Mouse (Mus musculus) kidney, embryonic 14.5 days (tissue): ENCODE results near the gene Pde9a. TPM values are rescaled to one million over a fixed set of nuclear protein-coding genes. Genes with fewer than 3 reads are reported as not detected.

Experiments used
- ATAC-seq: fragments of 200-750 bp; cut with Nextera tagmentation; 2 replicates; pipeline ENCODE4 v1.8.0; 2017; ENCODE audit warnings: moderate number of reproducible peaks, mild to moderate bottlenecking, moderate TSS enrichment, moderate library complexity; ENCODE audit not compliant: low FRiP score, low TSS enrichment
- H3K27ac ChIP-seq: fragments of 300-500 bp; sonication (generic); 2 replicates; pipeline ENCODE4 v1.5.1; 2014; ENCODE audit warnings: low read depth, mild to moderate bottlenecking, low read length, moderate library complexity, mixed read lengths
- H3K27me3 ChIP-seq: fragments of 300-500 bp; sonication (generic); 2 replicates; pipeline ENCODE4 v1.6.1; 2014; ENCODE audit warnings: mild to moderate bottlenecking, low read length; ENCODE audit not compliant: control insufficient read depth, insufficient read depth
- H3K36me3 ChIP-seq: fragments of 300-500 bp; sonication (generic); 2 replicates; pipeline ENCODE4 v1.6.1; 2014; ENCODE audit warnings: low read length, mixed read lengths; ENCODE audit not compliant: control insufficient read depth, insufficient read depth
- H3K4me1 ChIP-seq: fragments of 300-500 bp; sonication (generic); 2 replicates; pipeline ENCODE4 v1.6.1; 2014; ENCODE audit warnings: low read length, mixed read lengths; ENCODE audit not compliant: control insufficient read depth, insufficient read depth
- H3K4me2 ChIP-seq: fragments of 300-500 bp; sonication (generic); replicated peaks from 2 replicates; pipeline ENCODE4 v1.6.1; 2014; ENCODE audit warnings: low read depth, mild to moderate bottlenecking, low read length
- H3K4me3 ChIP-seq: fragments of 300-500 bp; sonication (generic); 2 replicates; pipeline ENCODE4 v1.5.1; 2014; ENCODE audit warnings: mild to moderate bottlenecking, low read length
- H3K9ac ChIP-seq: fragments of 300-500 bp; sonication (generic); 2 replicates; pipeline ENCODE4 v1.6.1; 2014; ENCODE audit warnings: low read depth, mild to moderate bottlenecking, low read length, moderate library complexity
- H3K9me3 ChIP-seq: fragments of 300-500 bp; sonication (generic); 2 replicates; pipeline ENCODE4 v1.6.1; 2016; ENCODE audit warnings: low read length; ENCODE audit not compliant: control insufficient read depth
- WGBS: fragments of 180-500 bp; shearing (Covaris S2); extraction: QIAGEN DNeasy Blood & Tissue Kit; methylation state at CpG from one replicate; pipeline ENCODE4 v1.1.7; 2014; 5-methylcytosine and 5-hydroxymethylcytosine counted together
- polyA plus RNA-seq: library from polyadenylated mRNA; unstranded; fragments of >200 nt; fragmentation: Nextera tagmentation; extraction: Ambion mirVana; gene quantifications from 2 replicates; pipeline ENCODE4 v1.2.1, GENCODE M21; 2014

Gene Pde9a
- polyA plus RNA-seq, 1 experiment from 2014 or later = 37.6 TPM

DNA sequence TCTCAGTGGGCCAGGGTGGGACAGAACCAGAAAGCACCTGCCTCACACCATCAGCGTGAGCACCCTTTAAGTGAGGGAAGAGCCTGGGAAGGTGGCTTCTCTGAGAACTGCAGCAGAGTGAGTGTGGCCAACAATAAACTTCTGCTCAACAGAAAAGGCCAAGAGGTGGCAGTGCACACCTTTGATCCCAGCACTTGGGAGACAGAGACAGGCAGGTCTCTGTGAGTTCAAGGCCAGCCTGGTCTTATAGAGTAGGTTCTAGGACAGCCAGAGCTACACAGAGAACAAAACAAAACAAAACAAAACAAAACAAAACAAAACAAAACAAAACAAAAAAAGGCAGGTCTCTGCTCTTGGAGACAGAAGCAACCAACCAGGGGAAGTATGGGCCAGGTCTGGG is 36.4 kb downstream of the Pde9a start:
- Histone ChIP-seq H3K27ac (no peak overlapping the region), H3K9me3 (no peaks in the 10 kb centered on the region), H3K36me3 (peaks cover 2% of the 10 kb centered on the region; the same call in 1 of the 2 replicates), H3K9ac (no peak overlapping the region), H3K4me3 (no peak overlapping the region), H3K27me3 (no peaks in the 10 kb centered on the region), H3K4me1 (peaks cover 5% of the 10 kb centered on the region; the same call in 1 of the 2 replicates), H3K4me2 (no peak overlapping the region)
- no peak for ATAC-seq
- 100% methylated on average over 1 of the region's 1 CpGs for WGBS

DNA sequence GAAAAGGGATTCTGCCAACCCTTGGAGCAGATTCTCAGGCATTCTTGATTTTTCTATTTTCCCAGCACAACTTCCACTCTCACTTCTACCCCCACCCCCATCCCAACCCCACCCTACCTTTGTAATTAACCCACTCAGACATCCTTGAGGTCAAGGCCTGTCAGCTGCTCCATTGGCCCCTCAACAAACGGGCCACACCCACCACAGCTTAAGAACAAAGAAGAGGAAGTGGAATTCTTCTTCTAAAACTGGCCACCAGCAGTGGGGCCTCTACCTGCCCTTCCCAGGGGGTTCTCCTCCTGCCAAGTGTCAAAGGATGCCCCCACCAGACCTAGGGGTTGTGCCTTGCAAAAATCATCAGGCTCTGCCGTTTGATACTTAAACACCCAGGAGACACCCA is 37.0 kb downstream of the Pde9a start:
- no peak overlapping the region for H3K4me2 ChIP-seq
- no peaks in the 10 kb centered on the region for H3K9me3 ChIP-seq
- ATAC-seq = no peak
- 19% methylated on average over 2 of the region's 2 CpGs for WGBS
- H3K4me1 ChIP-seq = peaks cover 8% of the 10 kb centered on the region; the same call in 1 of the 2 replicates
- H3K9ac ChIP-seq = no peak overlapping the region
- no peaks in the 10 kb centered on the region for H3K27me3 ChIP-seq
- H3K27ac ChIP-seq = no peak overlapping the region
- H3K4me3 ChIP-seq = no peak overlapping the region
- no peaks in the 10 kb centered on the region for H3K36me3 ChIP-seq

DNA sequence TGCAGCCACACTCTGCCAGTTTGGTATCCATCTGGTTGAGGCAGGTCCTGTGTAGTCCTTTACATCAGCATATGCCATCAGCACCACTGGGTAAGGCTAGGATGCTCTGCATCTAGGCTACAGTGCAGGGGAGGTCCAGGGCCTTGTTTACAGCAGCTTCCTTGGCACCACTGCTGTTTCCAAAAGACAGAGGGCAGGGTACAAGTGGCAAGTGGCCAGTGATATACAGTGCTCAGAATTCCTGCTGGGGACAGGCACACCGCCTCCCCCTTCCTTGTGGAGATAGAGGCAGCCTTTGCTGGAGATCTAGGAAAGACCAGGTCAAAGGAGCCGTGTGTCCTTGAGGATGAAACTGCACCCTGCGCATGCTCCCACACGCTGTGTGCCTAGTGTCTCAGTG is 38.3 kb downstream of the Pde9a start:
- Histone ChIP-seq H3K4me2 (no peak overlapping the region), H3K27ac (no peak overlapping the region), H3K36me3 (peaks cover 1% of the 10 kb centered on the region; the same call in 1 of the 2 replicates), H3K27me3 (no peaks in the 10 kb centered on the region), H3K9me3 (peaks cover 3% of the 10 kb centered on the region; the same call in 1 of the 2 replicates), H3K9ac (no peak overlapping the region), H3K4me1 (peaks cover 11% of the 10 kb centered on the region; the same call in 1 of the 2 replicates), H3K4me3 (no peak overlapping the region)
- no peak for ATAC-seq
- WGBS = 74% methylated on average over 4 of the region's 4 CpGs

DNA sequence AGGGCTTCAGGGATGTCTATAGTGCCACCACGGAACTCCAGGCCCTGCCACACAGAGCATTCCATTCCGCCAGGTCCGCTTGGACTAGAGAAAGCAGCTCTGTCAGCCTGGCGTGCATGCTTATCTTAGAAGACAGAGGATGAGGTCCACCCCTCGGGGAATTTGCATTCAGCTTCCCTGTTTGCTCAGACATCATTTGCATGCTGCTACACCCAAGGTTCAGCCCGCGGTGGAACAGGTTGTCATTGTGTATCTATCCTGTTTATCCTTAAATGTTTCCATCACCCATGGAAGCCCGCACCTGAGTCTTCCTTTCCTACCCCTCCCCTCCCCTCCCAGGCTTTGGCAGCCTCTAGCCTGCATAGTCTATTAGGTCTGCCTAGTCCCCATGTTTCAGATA is 38.8 kb downstream of the Pde9a start:
- no peak overlapping the region for H3K27ac ChIP-seq
- H3K27me3 ChIP-seq = no peaks in the 10 kb centered on the region
- no peak overlapping the region for H3K4me2 ChIP-seq
- H3K9me3 ChIP-seq = peaks cover 6% of the 10 kb centered on the region; the same call in 1 of the 2 replicates
- H3K4me3 ChIP-seq = no peak overlapping the region
- peaks cover 4% of the 10 kb centered on the region; the same call in 1 of the 2 replicates for H3K36me3 ChIP-seq
- no peak for ATAC-seq
- peaks cover 11% of the 10 kb centered on the region; the same call in 1 of the 2 replicates for H3K4me1 ChIP-seq
- WGBS = 58% methylated on average over 8 of the region's 8 CpGs
- H3K9ac ChIP-seq = no peak overlapping the region

DNA sequence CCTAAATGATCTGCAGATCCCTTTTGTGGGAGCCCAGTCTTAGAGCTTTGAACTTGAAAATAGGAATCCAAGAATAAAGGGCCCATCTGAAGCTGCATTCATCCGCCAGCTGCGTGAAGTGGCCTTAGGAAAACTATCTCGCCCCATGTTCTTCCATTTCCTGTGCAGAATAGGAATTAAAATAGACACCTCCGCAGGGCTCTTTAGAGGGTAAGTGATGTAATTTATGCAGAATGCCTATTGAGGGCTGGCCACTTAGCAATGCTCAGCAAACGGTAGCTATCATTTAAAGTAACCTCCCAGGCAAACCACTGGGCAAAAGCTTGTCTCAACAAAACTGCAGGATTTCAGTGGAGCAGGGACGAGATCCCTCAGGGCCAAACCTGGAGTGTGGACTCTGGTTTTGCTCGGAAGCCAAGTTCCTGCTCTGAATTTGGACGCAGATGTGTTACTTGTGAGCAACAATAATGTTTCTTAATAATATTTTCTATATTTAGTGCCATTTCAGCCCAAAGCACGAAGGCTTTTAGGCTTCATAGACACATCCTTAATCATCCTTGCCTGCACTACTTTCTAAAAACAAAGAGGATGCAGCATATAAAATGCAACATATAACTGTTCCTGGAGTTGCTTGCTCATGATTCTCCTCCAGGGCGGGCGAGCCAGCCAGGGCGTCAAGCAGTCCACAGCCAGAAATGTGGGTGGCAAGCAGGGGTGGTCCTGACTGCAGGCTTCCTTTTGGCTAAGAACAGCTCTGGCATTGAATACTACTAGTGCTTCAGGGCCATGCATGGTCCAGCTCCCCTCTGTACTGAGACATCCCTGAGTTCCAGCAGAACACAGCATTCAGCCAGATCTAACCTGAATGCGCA is 40.1 kb downstream of the Pde9a start:
- H3K9ac ChIP-seq = no peak overlapping the region
- peaks cover 6% of the 10 kb centered on the region; the same call in 1 of the 2 replicates for H3K9me3 ChIP-seq
- 73% methylated on average over 13 of the region's 13 CpGs for WGBS
- H3K36me3 ChIP-seq = peaks cover 4% of the 10 kb centered on the region; the same call in 1 of the 2 replicates
- H3K27me3 ChIP-seq = no peaks in the 10 kb centered on the region
- H3K27ac ChIP-seq = no peak overlapping the region
- H3K4me1 ChIP-seq = peaks cover 6% of the 10 kb centered on the region; the same call in 1 of the 2 replicates
- no peak overlapping the region for H3K4me2 ChIP-seq
- ATAC-seq = no peak
- H3K4me3 ChIP-seq = no peak overlapping the region

DNA sequence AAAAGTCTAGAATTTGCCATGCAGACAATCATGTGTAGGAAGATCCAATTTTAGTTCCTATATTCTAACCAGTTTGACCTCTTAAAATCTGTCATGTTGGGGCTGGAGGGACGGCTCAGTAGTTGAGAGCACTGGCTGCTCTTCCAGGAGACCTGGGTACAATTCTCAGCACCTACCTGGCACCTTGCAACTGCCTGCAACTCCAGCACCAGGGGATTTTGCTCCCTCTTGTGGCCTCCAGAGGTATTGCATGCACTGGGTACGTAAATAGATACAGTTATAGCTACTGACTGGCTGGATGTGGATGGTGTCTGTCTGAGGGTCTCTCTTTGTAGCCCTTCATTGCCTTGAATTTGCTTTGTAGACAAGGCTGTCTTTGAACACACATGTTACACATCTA is 43.4 kb downstream of the Pde9a start:
- WGBS = 92% methylated on average over 2 of the region's 2 CpGs
- Histone ChIP-seq H3K9ac (no peak overlapping the region), H3K27me3 (no peaks in the 10 kb centered on the region), H3K9me3 (peaks cover 6% of the 10 kb centered on the region; the same call in 1 of the 2 replicates), H3K4me1 (peaks cover 32% of the 10 kb centered on the region), H3K4me2 (no peak overlapping the region), H3K4me3 (no peak overlapping the region), H3K27ac (no peak overlapping the region), H3K36me3 (peaks cover 4% of the 10 kb centered on the region; the same call in 1 of the 2 replicates)
- no peak for ATAC-seq

DNA sequence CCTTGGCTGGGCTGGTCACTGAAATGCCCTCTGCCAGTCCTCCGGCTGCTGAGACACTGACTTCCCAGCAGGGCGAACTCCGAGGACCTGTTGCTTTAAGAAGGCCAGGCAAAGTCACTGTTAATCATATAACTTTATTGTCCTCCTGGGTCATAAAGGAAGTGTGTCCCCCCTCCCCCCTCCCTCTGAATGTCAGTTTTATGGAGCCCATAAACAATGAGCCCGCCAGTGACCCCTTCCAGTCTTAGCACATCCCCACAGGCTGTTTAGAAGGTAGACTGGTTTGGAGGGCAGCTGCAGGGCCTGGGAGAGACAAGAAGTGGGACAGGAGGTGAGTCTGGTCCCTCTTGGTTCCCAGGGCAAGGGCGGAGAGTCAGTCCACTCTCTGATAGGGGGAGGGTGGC is 46.9 kb downstream of the Pde9a start:
- 2% methylated on average over 5 of the region's 5 CpGs for WGBS
- Histone ChIP-seq H3K9ac (0 out of 2 replicates have a peak overlapping the region, but pooled peaks have one; percentile 7), H3K27ac (peak overlapping the region; percentile 82)

DNA sequence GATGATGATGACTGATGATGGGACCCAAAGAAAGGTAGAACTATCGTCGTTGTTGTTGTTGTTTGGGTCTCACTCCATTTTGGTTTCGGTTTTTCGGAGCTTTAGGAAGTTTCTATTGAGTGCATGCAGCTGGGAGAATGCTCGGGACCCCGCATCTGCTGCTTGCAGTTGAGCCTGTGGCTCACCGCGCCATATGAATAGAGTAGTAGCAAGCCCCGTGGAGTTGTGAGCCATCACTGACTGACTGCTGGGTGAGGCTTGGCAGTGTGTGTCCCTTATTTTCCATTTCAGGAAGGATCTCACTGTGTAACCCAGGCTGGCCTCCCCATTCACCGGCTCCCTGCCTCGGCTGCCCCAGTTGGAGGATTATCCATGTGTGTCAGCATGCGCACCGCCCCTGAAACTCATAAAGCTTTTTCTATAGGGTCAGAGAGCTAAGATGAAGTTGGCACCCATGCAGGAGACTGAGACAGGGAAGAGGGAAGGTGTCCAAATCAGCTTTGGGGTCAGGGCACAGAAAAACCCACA is 47.5 kb downstream of the Pde9a start:
- Histone ChIP-seq H3K9me3 (peaks cover 6% of the 10 kb centered on the region; the same call in 1 of the 2 replicates), H3K4me3 (peak overlapping the region; percentile 24), H3K4me2 (peak overlapping the region; percentile 44), H3K36me3 (peaks cover 4% of the 10 kb centered on the region; the same call in 1 of the 2 replicates), H3K4me1 (peaks cover 41% of the 10 kb centered on the region), H3K27ac (peak overlapping the region; percentile 82), H3K9ac (0 out of 2 replicates have a peak overlapping the region, but pooled peaks have one; percentile 7), H3K27me3 (no peaks in the 10 kb centered on the region)
- ATAC-seq = no peak
- WGBS = 11% methylated on average over 13 of the region's 13 CpGs

More for the DNA sequence above, 46.9 kb downstream of the Pde9a start:
- peaks cover 45% of the 10 kb centered on the region for H3K4me1 ChIP-seq
- peaks cover 6% of the 10 kb centered on the region; the same call in 1 of the 2 replicates for H3K9me3 ChIP-seq
- peak; percentile 73 for ATAC-seq
- peak overlapping the region; percentile 44 for H3K4me2 ChIP-seq
- H3K27me3 ChIP-seq = no peaks in the 10 kb centered on the region
- peak overlapping the region; percentile 24 for H3K4me3 ChIP-seq
- H3K36me3 ChIP-seq = peaks cover 4% of the 10 kb centered on the region; the same call in 1 of the 2 replicates
